ENCODE assay signal across 9 mouse cellular contexts in the genomic region with DNA sequence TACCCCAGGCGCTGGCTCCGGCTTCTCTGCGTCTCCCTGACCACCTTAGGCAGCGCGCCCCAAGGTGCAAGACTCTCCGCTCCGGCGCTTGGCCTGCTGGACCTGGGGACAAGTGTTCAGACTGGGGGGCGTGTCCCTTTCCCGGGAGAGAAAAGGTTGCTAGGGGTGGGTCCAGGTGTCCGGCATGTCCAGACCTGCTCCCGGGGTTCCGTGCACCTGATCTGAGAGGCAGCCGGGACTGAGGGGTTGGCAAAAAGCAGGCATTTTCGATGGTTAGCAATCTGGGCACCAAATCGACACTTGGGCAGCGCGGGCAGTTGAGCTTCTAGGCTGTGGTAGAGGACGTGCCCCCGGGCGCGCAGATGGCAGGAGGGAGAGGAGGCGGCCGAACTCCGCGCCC. TPM values are rescaled to one million over a fixed set of nuclear protein-coding genes. Genes with fewer than 3 reads are reported as not detected.
A peak's percentile ranks its signal among the peaks of the same experiment; 100 is the strongest.
DNase-seq lines count a peak whose midpoint lies in the region; ATAC-seq and TF ChIP-seq lines count a peak whose summit lies in the region.
"Had no signal": no experiment of that assay in that cellular context is flagged by ENCODE, and none has a peak within 500 bp of the region (broad histone marks: within the 10 kb centered on the region; RNA-seq: fewer than 3 reads in every experiment).

No protein-coding gene starts in this region.

- H3K27me3 ChIP-seq in liver, embryonic 11.5 days (replicated peaks; ENCODE audit: control insufficient read depth, insufficient read depth, low read length): peaks cover 49% of the 10 kb centered on the region
- H3K27me3 ChIP-seq in liver, embryonic 12.5 days (replicated peaks): peaks cover 79% of the 10 kb centered on the region
- H3K27me3 ChIP-seq in intestine, postnatal 0 days (replicated peaks; ENCODE audit: control insufficient read depth, insufficient read depth, low read length): peaks cover 48% of the 10 kb centered on the region
- peaks cover 52% of the 10 kb centered on the region for H3K27me3 ChIP-seq in neural tube, embryonic 12.5 days (replicated peaks)

- peak overlapping the region; percentile 44; the same call in 1 of the 2 replicates for H3K4me2 ChIP-seq in liver, embryonic 11.5 days
- H3K4me2 ChIP-seq in liver, embryonic 12.5 days: no peak overlapping the region
- H3K4me2 ChIP-seq in intestine, postnatal 0 days (replicated peaks; ENCODE audit: low read depth): peak overlapping the region; percentile 54
- H3K4me2 ChIP-seq in neural tube, embryonic 12.5 days (replicated peaks): peak overlapping the region; percentile 66

- H3K27ac ChIP-seq in liver, embryonic 11.5 days (ENCODE audit: low read depth, low read length): no peak overlapping the region
- H3K27ac ChIP-seq in liver, embryonic 12.5 days: no peak overlapping the region
- no peak overlapping the region for H3K27ac ChIP-seq in intestine, postnatal 0 days (ENCODE audit: low read depth, low read length)
- no peak overlapping the region for H3K27ac ChIP-seq in neural tube, embryonic 12.5 days

- no peaks in the 10 kb centered on the region for H3K36me3 ChIP-seq in liver, embryonic 11.5 days (ENCODE audit: control insufficient read depth, insufficient read depth, low read length)
- no peaks in the 10 kb centered on the region for H3K36me3 ChIP-seq in liver, embryonic 12.5 days
- no peaks in the 10 kb centered on the region for H3K36me3 ChIP-seq in intestine, postnatal 0 days (ENCODE audit: control insufficient read depth, insufficient read depth)
- no peaks in the 10 kb centered on the region for H3K36me3 ChIP-seq in neural tube, embryonic 12.5 days

- WGBS in liver, embryonic 11.5 days: 13% methylated on average over 26 of the region's 26 CpGs
- 7% methylated on average over 26 of the region's 26 CpGs for WGBS in liver, embryonic 12.5 days (ENCODE audit: insufficient replicate concordance)
- WGBS in intestine, postnatal 0 days: 3% methylated on average over 26 of the region's 26 CpGs
- 2% methylated on average over 26 of the region's 26 CpGs for WGBS in neural tube, embryonic 12.5 days

- H3K4me1 ChIP-seq in liver, embryonic 11.5 days (replicated peaks; ENCODE audit: control insufficient read depth, insufficient read depth, low read length): peaks cover 6% of the 10 kb centered on the region
- 0 out of 2 replicates have a peak, but pooled peaks cover 7% of the 10 kb centered on the region for H3K4me1 ChIP-seq in liver, embryonic 12.5 days
- no peaks in the 10 kb centered on the region for H3K4me1 ChIP-seq in intestine, postnatal 0 days (replicated peaks; ENCODE audit: control insufficient read depth, insufficient read depth, low read length)
- peaks cover 35% of the 10 kb centered on the region for H3K4me1 ChIP-seq in neural tube, embryonic 12.5 days

- no peaks in the 10 kb centered on the region for H3K9me3 ChIP-seq in liver, embryonic 11.5 days (ENCODE audit: control insufficient read depth, low read length)
- H3K9me3 ChIP-seq in liver, embryonic 12.5 days (replicated peaks): no peaks in the 10 kb centered on the region
- no peaks in the 10 kb centered on the region for H3K9me3 ChIP-seq in intestine, postnatal 0 days (ENCODE audit: control insufficient read depth)
- no peaks in the 10 kb centered on the region for H3K9me3 ChIP-seq in neural tube, embryonic 12.5 days

- no peak for ATAC-seq in liver, embryonic 11.5 days (replicated peaks; ENCODE audit: low FRiP score)
- ATAC-seq in liver, embryonic 12.5 days: no peak
- no peak for ATAC-seq in intestine, postnatal 0 days
- ATAC-seq in neural tube, embryonic 12.5 days (ENCODE audit: low FRiP score, low read depth): 0 out of 2 replicates have a peak, but pooled peaks have one; percentile 4
- ATAC-seq: Patski had no signal

- no peak overlapping the region for H3K9ac ChIP-seq in liver, embryonic 11.5 days (ENCODE audit: low read depth, low read length)
- no peak overlapping the region for H3K9ac ChIP-seq in liver, embryonic 12.5 days
- no peak overlapping the region for H3K9ac ChIP-seq in intestine, postnatal 0 days (ENCODE audit: low read depth, low read length)
- H3K9ac ChIP-seq in neural tube, embryonic 12.5 days: peak overlapping the region; percentile 61

- no peak for TF ChIP-seq CTCF in intestine, postnatal 0 days (IDR thresholded peaks at IDR 0.05; ENCODE audit: low read depth)

- no peak for DNase-seq in liver, embryonic 11.5 days (ENCODE audit: low spot score)
- DNase-seq in cerebellum, postnatal 36 days: peak; percentile 50 to 55
- no peak for DNase-seq in adrenal gland, postnatal 36 days
- DNase-seq in gastrocnemius, adult 8-10 months (ENCODE audit: low spot score in 2 of 2): no peak
- no peak for DNase-seq in adrenal gland, postnatal 25 days

- no peak overlapping the region for H3K4me3 ChIP-seq in liver, embryonic 11.5 days (ENCODE audit: low read depth, low read length)
- no peak overlapping the region for H3K4me3 ChIP-seq in liver, embryonic 12.5 days
- peak overlapping the region; percentile 27 for H3K4me3 ChIP-seq in intestine, postnatal 0 days (ENCODE audit: low read depth, low read length)
- peak overlapping the region; percentile 43 for H3K4me3 ChIP-seq in neural tube, embryonic 12.5 days

RNA-seq across cellular contexts. Expression of gene Dscaml1, which starts 4.7 kb away (rescaled TPM):
- 0.08 and 0.27 TPM in 2 replicates for polyA plus RNA-seq in liver, embryonic 11.5 days (2014; fragmentation: Nextera tagmentation; extraction: Ambion mirVana)
- polyA plus RNA-seq in liver, embryonic 12.5 days (2016; fragmentation: Nextera tagmentation; extraction: Ambion mirVana): not detected in 2 replicates
- 0.08 and 0.09 TPM in 2 replicates for polyA plus RNA-seq in intestine, postnatal 0 days (2015; fragmentation: Nextera tagmentation; extraction: Ambion mirVana)
- 6.4 and 6.5 TPM in 2 replicates for polyA plus RNA-seq in neural tube, embryonic 12.5 days (2016; fragmentation: Nextera tagmentation; extraction: Ambion mirVana)
- total RNA-seq in adrenal gland, postnatal 36 days (2021): 1 to 10 TPM in 1 of 2 experiments, under 1 TPM in 1; 0.50 to 1.4 TPM
- total RNA-seq in gastrocnemius, adult 8-10 months (2022): not detected
- 0.62 and 1.5 TPM in 2 replicates for total RNA-seq in adrenal gland, postnatal 25 days (2021)

RNA-seq across cellular contexts. Expression of gene Fxyd2, which starts 31.7 kb away (rescaled TPM):
- 2.2 and 2.4 TPM in 2 replicates for polyA plus RNA-seq in liver, embryonic 11.5 days (2014; fragmentation: Nextera tagmentation; extraction: Ambion mirVana)
- 1.2 and 1.5 TPM in 2 replicates for polyA plus RNA-seq in liver, embryonic 12.5 days (2016; fragmentation: Nextera tagmentation; extraction: Ambion mirVana)
- 1.2 and 1.7 TPM in 2 replicates for polyA plus RNA-seq in intestine, postnatal 0 days (2015; fragmentation: Nextera tagmentation; extraction: Ambion mirVana)
- 1.8 and 2.2 TPM in 2 replicates for polyA plus RNA-seq in neural tube, embryonic 12.5 days (2016; fragmentation: Nextera tagmentation; extraction: Ambion mirVana)
- 1 to 10 TPM; 2.4 to 4.8 TPM for total RNA-seq in adrenal gland, postnatal 36 days (2021)
- total RNA-seq in gastrocnemius, adult 8-10 months (2022): 1 to 10 TPM in 2 of 4 experiments, under 1 TPM in 1, not detected in 1; 0.88 to 3.6 (median 1.7) TPM
- total RNA-seq in adrenal gland, postnatal 25 days (2021): 2.9 and 3.4 TPM in 2 replicates

Comparison
In these comparisons a context has a peak if more than half of its experiments do, and no peak if none do; other contexts are left out.
1. DNase-seq: peak in cerebellum, postnatal 36 days (2 of 2); none in liver, embryonic 11.5 days (single experiment), adrenal gland, postnatal 36 days (0 of 2), gastrocnemius, adult 8-10 months (0 of 2) and adrenal gland, postnatal 25 days (single experiment).
2. H3K4me3 ChIP-seq: peak in intestine, postnatal 0 days (single experiment) and neural tube, embryonic 12.5 days (single experiment); none in liver, embryonic 11.5 days (single experiment) and liver, embryonic 12.5 days (single experiment).